Mouse (Mus musculus): ENCODE data around the gene Usp19.
A peak's percentile ranks its signal among the peaks of the same experiment; 100 is the strongest.

Gene Usp19

GRCm38 (mm10) chr9:108490559-108491285 is at the start of gene Usp19:
Gene Usp19, plus strand, starts transcription at chr9:108490602.
- peak; percentile 98 for DNase-seq (ENCODE audit: low read depth, low spot score)

GRCm38 (mm10) chr9:108441236-108441919 is 49.0 kb upstream of the Usp19 start:
- no peak for DNase-seq (ENCODE audit: low read depth, low spot score)

GRCm38 (mm10) chr9:108445125-108445524 is 45.3 kb upstream of the Usp19 start:
- no peak for DNase-seq (ENCODE audit: low read depth, low spot score)

GRCm38 (mm10) chr9:108449860-108450259 is 40.5 kb upstream of the Usp19 start:
- peak; percentile 74 for DNase-seq (ENCODE audit: low read depth, low spot score)

GRCm38 (mm10) chr9:108450292-108451169 is 39.9 kb upstream of the Usp19 start:
- peak; percentile 38 for DNase-seq (ENCODE audit: low read depth, low spot score)

- no peak for DNase-seq (ENCODE audit: low read depth, low spot score)
These were observed 39.3 kb upstream of the Usp19 start for GRCm38 (mm10) chr9:108451170-108451493.

GRCm38 (mm10) chr9:108451519-108452160 is 38.8 kb upstream of the Usp19 start:
- peak; percentile 47 for DNase-seq (ENCODE audit: low read depth, low spot score)

GRCm38 (mm10) chr9:108452291-108452906 is 38.0 kb upstream of the Usp19 start:
- peak; percentile 92 for DNase-seq (ENCODE audit: low read depth, low spot score)

GRCm38 (mm10) chr9:108452911-108453310 is 37.5 kb upstream of the Usp19 start:
- DNase-seq (ENCODE audit: low read depth, low spot score), result no peak

- DNase-seq (ENCODE audit: low read depth, low spot score), result no peak
These were observed 36.9 kb upstream of the Usp19 start for GRCm38 (mm10) chr9:108453458-108453857.

- no peak for DNase-seq (ENCODE audit: low read depth, low spot score)
These were observed 36.0 kb upstream of the Usp19 start for GRCm38 (mm10) chr9:108454429-108454828.

GRCm38 (mm10) chr9:108455747-108456571 is 34.4 kb upstream of the Usp19 start:
- peak; percentile 73 for DNase-seq (ENCODE audit: low read depth, low spot score)

GRCm38 (mm10) chr9:108456953-108457352 is 33.4 kb upstream of the Usp19 start:
- no peak for DNase-seq (ENCODE audit: low read depth, low spot score)

- DNase-seq (ENCODE audit: low read depth, low spot score), result no peak
These were observed 30.5 kb upstream of the Usp19 start for GRCm38 (mm10) chr9:108459939-108460318.

- peak; percentile 94 for DNase-seq (ENCODE audit: low read depth, low spot score)
These were observed 29.9 kb upstream of the Usp19 start, which contains the start of gene Ccdc71 for GRCm38 (mm10) chr9:108460319-108461178. Gene Ccdc71, plus strand, starts transcription at chr9:108460527.

GRCm38 (mm10) chr9:108461181-108461631 is 29.2 kb upstream of the Usp19 start, which contains the start of gene Klhdc8b:
Gene Klhdc8b, minus strand, starts transcription at chr9:108461581.
- DNase-seq (ENCODE audit: low read depth, low spot score), result peak; percentile 65

- no peak for DNase-seq (ENCODE audit: low read depth, low spot score)
These were observed 28.7 kb upstream of the Usp19 start for GRCm38 (mm10) chr9:108461675-108462074.

- no peak for DNase-seq (ENCODE audit: low read depth, low spot score)
These were observed 28.2 kb upstream of the Usp19 start for GRCm38 (mm10) chr9:108462192-108462591.

GRCm38 (mm10) chr9:108463713-108464112 is 26.7 kb upstream of the Usp19 start:
- peak; percentile 41 for DNase-seq (ENCODE audit: low read depth, low spot score)
